Mouse (Mus musculus): ENCODE measurements around the gene Prss12. TPM values are rescaled to one million over a fixed set of nuclear protein-coding genes. Genes with fewer than 3 reads are reported as not detected.
"Not testable (repeated sequence)": the region's sequence is repeated elsewhere in the genome, so short reads cannot be mapped to it uniquely, and the experiment has no call there.

The Prss12 gene
- polyA plus RNA-seq, 1 experiment from 2014 or later: 3.6 TPM

DNA sequence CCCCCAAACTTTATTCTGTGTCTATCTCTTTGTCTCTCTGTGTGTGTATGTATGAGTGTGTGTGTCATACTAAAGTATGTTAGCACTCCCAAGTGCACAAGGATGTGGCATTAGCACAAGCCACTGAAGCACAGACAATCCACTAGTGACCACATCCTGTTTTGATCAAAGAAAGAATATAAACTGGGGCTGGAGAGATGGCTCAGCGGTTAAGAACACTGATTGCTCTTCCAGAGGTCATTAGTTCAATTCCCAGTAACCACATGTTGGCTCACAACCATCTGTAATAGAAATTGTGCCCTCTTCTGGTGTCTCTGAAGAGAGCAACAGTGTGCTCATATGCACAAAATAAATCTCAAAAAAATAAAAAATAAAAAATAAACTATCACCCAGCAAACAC is 12.8 kb downstream of the Prss12 start:
- Histone ChIP-seq H3K4me1 (ENCODE audit: control insufficient read depth, insufficient read depth, low read length) (no peaks in the 10 kb centered on the region), H3K27ac (ENCODE audit: low read length) (no peak overlapping the region), H3K4me2 (ENCODE audit: low read depth, low read length) (no peak overlapping the region), H3K9ac (ENCODE audit: low read length) (no peak overlapping the region), H3K4me3 (ENCODE audit: low read length) (no peak overlapping the region), H3K9me3 (replicated peaks; ENCODE audit: control insufficient read depth, low read length) (no peaks in the 10 kb centered on the region), H3K36me3 (ENCODE audit: control insufficient read depth, insufficient read depth) (no peaks in the 10 kb centered on the region), H3K27me3 (ENCODE audit: control insufficient read depth, insufficient read depth, low read length) (no peaks in the 10 kb centered on the region)
- 50% methylated on average over 1 of the region's 1 CpGs for WGBS
- no peak for ATAC-seq (replicated peaks; ENCODE audit: extremely low read depth, insufficient read depth, low FRiP score)

DNA sequence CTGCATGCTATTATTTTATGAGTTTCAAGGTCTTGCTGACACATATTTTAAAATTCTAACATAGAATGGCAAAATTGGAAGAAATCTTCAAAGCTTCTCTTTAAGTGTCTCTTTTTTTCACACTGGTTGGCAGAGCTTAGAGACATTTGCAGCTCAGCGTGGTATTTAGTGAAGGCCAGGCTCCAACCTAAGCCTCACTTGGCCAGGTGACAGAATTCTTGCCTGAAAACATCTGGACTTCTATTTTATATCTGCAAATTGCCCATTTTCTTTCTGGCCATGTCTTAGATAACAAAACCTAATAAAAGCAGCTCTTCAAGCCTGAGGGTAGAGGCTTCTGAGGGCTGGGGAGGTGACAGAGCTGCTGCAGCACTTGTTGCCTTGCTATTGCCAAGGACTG is 13.7 kb downstream of the Prss12 start:
- Histone ChIP-seq H3K36me3 (ENCODE audit: control insufficient read depth, insufficient read depth) (no peaks in the 10 kb centered on the region), H3K4me3 (ENCODE audit: low read length) (no peak overlapping the region), H3K27ac (ENCODE audit: low read length) (no peak overlapping the region), H3K9me3 (replicated peaks; ENCODE audit: control insufficient read depth, low read length) (no peaks in the 10 kb centered on the region), H3K9ac (ENCODE audit: low read length) (no peak overlapping the region), H3K27me3 (ENCODE audit: control insufficient read depth, insufficient read depth, low read length) (no peaks in the 10 kb centered on the region), H3K4me1 (ENCODE audit: control insufficient read depth, insufficient read depth, low read length) (no peaks in the 10 kb centered on the region), H3K4me2 (ENCODE audit: low read depth, low read length) (no peak overlapping the region)
- WGBS: 54% methylated on average over 1 of the region's 1 CpGs
- no peak for ATAC-seq (replicated peaks; ENCODE audit: extremely low read depth, insufficient read depth, low FRiP score)

GRCm38 (mm10) chr3:123462264-123462663 is 15.6 kb downstream of the Prss12 start:
- no peaks in the 10 kb centered on the region for H3K27me3 ChIP-seq (ENCODE audit: control insufficient read depth, insufficient read depth, low read length)
- H3K27ac ChIP-seq (ENCODE audit: low read length): no peak overlapping the region
- no peak overlapping the region for H3K4me3 ChIP-seq (ENCODE audit: low read length)
- H3K36me3 ChIP-seq (ENCODE audit: control insufficient read depth, insufficient read depth): no peaks in the 10 kb centered on the region
- WGBS: 72% methylated on average over 6 of the region's 6 CpGs
- H3K4me2 ChIP-seq (ENCODE audit: low read depth, low read length): no peak overlapping the region
- no peak for ATAC-seq (replicated peaks; ENCODE audit: extremely low read depth, insufficient read depth, low FRiP score)
- H3K9me3 ChIP-seq (replicated peaks; ENCODE audit: control insufficient read depth, low read length): no peaks in the 10 kb centered on the region
- H3K9ac ChIP-seq (ENCODE audit: low read length): no peak overlapping the region
- H3K4me1 ChIP-seq (ENCODE audit: control insufficient read depth, insufficient read depth, low read length): no peaks in the 10 kb centered on the region

DNA sequence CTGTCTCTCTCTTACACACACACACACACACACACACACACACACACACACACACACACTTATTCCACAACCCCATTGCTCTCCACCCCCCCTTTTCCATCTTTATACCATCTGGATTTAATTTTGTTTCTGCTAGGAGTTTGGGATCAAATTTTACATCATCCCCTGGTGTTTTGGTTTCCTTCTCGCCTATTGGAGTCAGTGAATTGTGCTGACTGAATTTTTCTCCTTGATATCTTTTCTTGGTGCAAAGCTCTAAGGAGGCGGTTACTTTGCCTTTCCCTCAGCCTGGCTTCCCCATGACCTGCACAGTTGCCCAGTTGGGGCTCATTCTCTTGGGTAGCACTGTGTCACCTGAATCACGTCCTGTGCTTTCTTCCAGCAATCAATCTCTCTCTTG is 30.1 kb downstream of the Prss12 start:
- no peaks in the 10 kb centered on the region for H3K36me3 ChIP-seq (ENCODE audit: control insufficient read depth, insufficient read depth)
- H3K27ac ChIP-seq (ENCODE audit: low read length): no peak overlapping the region
- no peak overlapping the region for H3K9ac ChIP-seq (ENCODE audit: low read length)
- WGBS: 69% methylated on average over 3 of the region's 3 CpGs
- no peaks in the 10 kb centered on the region for H3K9me3 ChIP-seq (replicated peaks; ENCODE audit: control insufficient read depth, low read length)
- H3K4me1 ChIP-seq (ENCODE audit: control insufficient read depth, insufficient read depth, low read length): no peaks in the 10 kb centered on the region
- H3K4me2 ChIP-seq (ENCODE audit: low read depth, low read length): no peak overlapping the region
- no peak overlapping the region for H3K4me3 ChIP-seq (ENCODE audit: low read length)
- H3K27me3 ChIP-seq (ENCODE audit: control insufficient read depth, insufficient read depth, low read length): no peaks in the 10 kb centered on the region
- ATAC-seq (replicated peaks; ENCODE audit: extremely low read depth, insufficient read depth, low FRiP score): no peak

GRCm38 (mm10) chr3:123481266-123481665 is 34.6 kb downstream of the Prss12 start:
- WGBS: 66% methylated on average over 6 of the region's 6 CpGs
- Histone ChIP-seq H3K4me2 (ENCODE audit: low read depth, low read length) (no peak overlapping the region), H3K9me3 (replicated peaks; ENCODE audit: control insufficient read depth, low read length) (no peaks in the 10 kb centered on the region), H3K27me3 (ENCODE audit: control insufficient read depth, insufficient read depth, low read length) (no peaks in the 10 kb centered on the region), H3K4me1 (ENCODE audit: control insufficient read depth, insufficient read depth, low read length) (no peaks in the 10 kb centered on the region), H3K4me3 (ENCODE audit: low read length) (no peak overlapping the region), H3K27ac (ENCODE audit: low read length) (no peak overlapping the region), H3K9ac (ENCODE audit: low read length) (no peak overlapping the region), H3K36me3 (ENCODE audit: control insufficient read depth, insufficient read depth) (no peaks in the 10 kb centered on the region)
- no peak for ATAC-seq (replicated peaks; ENCODE audit: extremely low read depth, insufficient read depth, low FRiP score)

DNA sequence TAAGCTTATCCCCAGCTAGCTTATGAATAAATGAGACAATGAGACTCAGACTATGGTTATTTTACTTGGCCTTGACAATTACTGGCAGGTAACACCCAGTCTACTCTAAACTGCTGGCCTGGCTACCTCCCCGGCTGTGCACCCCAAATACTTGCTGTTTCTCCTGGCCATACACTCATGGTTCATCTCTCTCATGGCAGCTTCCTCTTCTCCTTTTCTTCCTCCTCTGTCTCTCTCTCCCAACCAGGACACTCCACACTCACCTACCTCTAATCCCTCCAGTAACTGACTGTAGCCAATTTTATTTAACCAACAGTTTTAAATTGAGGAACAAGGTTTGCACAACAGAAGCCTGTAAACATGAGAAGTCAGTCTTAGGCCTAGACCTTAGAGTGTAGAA is 45.1 kb downstream of the Prss12 start:
- Histone ChIP-seq H3K9ac (ENCODE audit: low read length) (no peak overlapping the region), H3K4me3 (ENCODE audit: low read length) (no peak overlapping the region), H3K9me3 (replicated peaks; ENCODE audit: control insufficient read depth, low read length) (no peaks in the 10 kb centered on the region), H3K4me2 (ENCODE audit: low read depth, low read length) (no peak overlapping the region), H3K4me1 (ENCODE audit: control insufficient read depth, insufficient read depth, low read length) (no peaks in the 10 kb centered on the region), H3K36me3 (ENCODE audit: control insufficient read depth, insufficient read depth) (no peaks in the 10 kb centered on the region), H3K27ac (ENCODE audit: low read length) (no peak overlapping the region), H3K27me3 (ENCODE audit: control insufficient read depth, insufficient read depth, low read length) (no peaks in the 10 kb centered on the region)
- ATAC-seq (replicated peaks; ENCODE audit: extremely low read depth, insufficient read depth, low FRiP score): no peak
- 78% methylated on average over 1 of the region's 1 CpGs for WGBS

- 86% methylated on average over 3 of the region's 3 CpGs for WGBS
- no peak overlapping the region for H3K27ac ChIP-seq (ENCODE audit: low read length)
- no peaks in the 10 kb centered on the region for H3K27me3 ChIP-seq (ENCODE audit: control insufficient read depth, insufficient read depth, low read length)
- no peak overlapping the region for H3K4me2 ChIP-seq (ENCODE audit: low read depth, low read length)
- no peak for ATAC-seq (replicated peaks; ENCODE audit: extremely low read depth, insufficient read depth, low FRiP score)
- H3K9ac ChIP-seq (ENCODE audit: low read length): no peak overlapping the region
- no peak overlapping the region for H3K4me3 ChIP-seq (ENCODE audit: low read length)
- no peaks in the 10 kb centered on the region for H3K4me1 ChIP-seq (ENCODE audit: control insufficient read depth, insufficient read depth, low read length)
- no peaks in the 10 kb centered on the region for H3K9me3 ChIP-seq (replicated peaks; ENCODE audit: control insufficient read depth, low read length)
- no peaks in the 10 kb centered on the region for H3K36me3 ChIP-seq (ENCODE audit: control insufficient read depth, insufficient read depth)
Measured at GRCm38 (mm10) chr3:123493163-123493562, 46.5 kb downstream of the Prss12 start.

DNA sequence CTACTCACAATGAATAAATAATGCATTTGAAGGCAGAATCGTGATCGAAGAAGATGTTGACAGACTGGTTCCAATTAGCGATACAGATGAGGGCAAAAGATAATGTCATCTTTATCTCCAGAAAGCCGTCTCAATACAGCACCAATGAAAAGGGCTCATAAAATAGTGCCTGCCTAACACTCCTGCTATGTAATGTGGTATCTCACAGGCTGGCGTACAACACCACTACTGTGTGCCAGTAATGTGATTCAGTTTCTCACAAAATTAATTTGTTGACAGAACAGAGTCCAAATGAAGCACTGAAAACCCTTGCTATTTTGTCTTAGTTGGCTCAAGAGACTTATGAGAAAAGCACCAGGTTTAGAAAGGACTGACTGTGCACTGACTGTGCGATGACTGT is 48.4 kb downstream of the Prss12 start:
- Histone ChIP-seq H3K27me3 (ENCODE audit: control insufficient read depth, insufficient read depth, low read length) (no peaks in the 10 kb centered on the region), H3K27ac (ENCODE audit: low read length) (no peak overlapping the region), H3K9me3 (replicated peaks; ENCODE audit: control insufficient read depth, low read length) (no peaks in the 10 kb centered on the region), H3K36me3 (ENCODE audit: control insufficient read depth, insufficient read depth) (no peaks in the 10 kb centered on the region), H3K4me1 (ENCODE audit: control insufficient read depth, insufficient read depth, low read length) (no peaks in the 10 kb centered on the region), H3K9ac (ENCODE audit: low read length) (no peak overlapping the region), H3K4me2 (ENCODE audit: low read depth, low read length) (no peak overlapping the region), H3K4me3 (ENCODE audit: low read length) (no peak overlapping the region)
- ATAC-seq (replicated peaks; ENCODE audit: extremely low read depth, insufficient read depth, low FRiP score): no peak
- 68% methylated on average over 6 of the region's 6 CpGs for WGBS

- H3K9ac ChIP-seq (ENCODE audit: low read length): no peak overlapping the region
- no peak overlapping the region for H3K4me3 ChIP-seq (ENCODE audit: low read length)
- no peaks in the 10 kb centered on the region for H3K36me3 ChIP-seq (ENCODE audit: control insufficient read depth, insufficient read depth)
- H3K9me3 ChIP-seq (replicated peaks; ENCODE audit: control insufficient read depth, low read length): no peaks in the 10 kb centered on the region
- no peak for ATAC-seq (replicated peaks; ENCODE audit: extremely low read depth, insufficient read depth, low FRiP score)
- H3K4me1 ChIP-seq (ENCODE audit: control insufficient read depth, insufficient read depth, low read length): peaks cover 3% of the 10 kb centered on the region; the same call in 1 of the 2 replicates
- H3K27ac ChIP-seq (ENCODE audit: low read length): no peak overlapping the region
- H3K27me3 ChIP-seq (ENCODE audit: control insufficient read depth, insufficient read depth, low read length): no peaks in the 10 kb centered on the region
- 76% methylated on average over 5 of the region's 5 CpGs for WGBS
- H3K4me2 ChIP-seq (ENCODE audit: low read depth, low read length): no peak overlapping the region
Measured at GRCm38 (mm10) chr3:123498787-123499186, 52.1 kb downstream of the Prss12 start.

- H3K4me3 ChIP-seq (ENCODE audit: low read length); ATAC-seq (replicated peaks; ENCODE audit: extremely low read depth, insufficient read depth, low FRiP score); H3K4me2 ChIP-seq (ENCODE audit: low read depth, low read length); H3K27me3 ChIP-seq (ENCODE audit: control insufficient read depth, insufficient read depth, low read length); H3K9ac ChIP-seq (ENCODE audit: low read length); H3K27ac ChIP-seq (ENCODE audit: low read length); H3K9me3 ChIP-seq (replicated peaks; ENCODE audit: control insufficient read depth, low read length); H3K36me3 ChIP-seq (ENCODE audit: control insufficient read depth, insufficient read depth): not testable (repeated sequence)
- 80% methylated on average over 2 of the region's 2 CpGs for WGBS
- H3K4me1 ChIP-seq (ENCODE audit: control insufficient read depth, insufficient read depth, low read length): peaks cover 11% of the 10 kb centered on the region
Measured at GRCm38 (mm10) chr3:123501798-123502197, 55.1 kb downstream of the Prss12 start.
